Mouse (Mus musculus) embryo, embryonic 10 days (tissue): Measurements from ENCODE around the gene Acvr2b.
"Not testable (repeated sequence)": the region's sequence is repeated elsewhere in the genome, so short reads cannot be mapped to it uniquely, and the experiment has no call there.

Source experiments
- DNase-seq: peaks from one replicate; pipeline ENCODE4 v3.0.0-alpha.2; 2015; ENCODE audit warnings: low spot score

Gene Acvr2b

GRCm38 (mm10) chr9:119401801-119402214 lies at the start of gene Acvr2b:
TSS of gene Acvr2b (plus strand) at chr9:119402118.
- DNase-seq, result peak; percentile 95

DNA sequence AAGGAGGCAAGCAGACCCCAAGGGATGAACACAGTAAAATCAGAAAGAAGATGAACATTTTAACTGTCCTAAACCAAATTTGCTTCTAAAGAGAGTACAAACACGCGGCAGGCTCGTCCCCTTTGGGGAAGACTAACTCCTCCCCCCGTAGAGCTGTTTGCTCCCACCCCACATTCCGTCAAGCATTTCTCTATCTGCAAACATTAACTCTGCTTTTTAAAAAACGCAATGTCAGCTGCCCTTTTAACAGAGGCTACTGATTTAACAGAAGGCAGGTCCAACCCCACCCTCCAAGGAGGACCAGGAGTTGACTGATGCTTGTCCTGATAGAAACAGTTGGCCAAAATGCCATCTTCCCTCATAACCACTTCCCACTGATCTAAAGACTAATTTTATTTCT lies 48.0 kb upstream of the Acvr2b start:
- DNase-seq, result no peak

GRCm38 (mm10) chr9:119355943-119356342 lies 46.0 kb upstream of the Acvr2b start:
- no peak for DNase-seq

DNA sequence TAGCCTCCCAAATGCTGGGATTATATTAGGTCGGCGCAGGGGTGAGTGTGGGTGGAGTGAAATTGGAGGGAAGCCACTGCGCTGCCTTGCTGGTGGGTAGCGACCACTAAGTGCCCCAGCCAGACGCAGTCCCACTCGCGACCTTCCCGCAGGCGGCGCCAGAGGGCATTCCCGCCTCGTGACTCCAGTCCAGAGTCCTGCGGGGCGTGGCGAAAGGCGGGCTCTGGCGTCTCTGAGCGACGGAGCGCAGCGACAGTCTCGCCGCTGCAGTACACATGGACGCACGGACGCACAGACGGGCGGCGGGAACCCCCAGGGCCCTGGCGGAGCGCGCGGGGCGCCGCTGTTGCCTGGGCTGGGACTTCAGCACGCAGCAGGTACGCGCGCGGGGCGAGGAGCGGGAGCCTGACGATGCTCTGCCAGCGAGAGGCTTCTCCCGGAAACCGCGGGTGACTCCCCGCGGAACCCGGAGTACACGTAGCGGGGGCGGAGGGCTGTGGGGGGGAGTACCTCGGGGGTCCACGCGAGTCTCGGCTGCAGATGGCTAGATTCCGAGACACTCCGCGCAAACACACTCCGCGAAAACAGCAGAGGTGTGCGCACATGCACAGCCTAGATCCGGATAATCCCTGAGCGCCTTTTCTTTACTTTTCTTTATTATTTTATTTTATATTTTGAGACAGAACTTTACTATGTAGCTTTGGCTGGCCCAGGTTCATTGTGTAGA lies 44.4 kb upstream of the Acvr2b start, which contains the start of gene Xylb:
Xylb (plus strand) TSS at position 51 of the 727 bp plus-strand sequence.
- DNase-seq, result peak; percentile 95

DNA sequence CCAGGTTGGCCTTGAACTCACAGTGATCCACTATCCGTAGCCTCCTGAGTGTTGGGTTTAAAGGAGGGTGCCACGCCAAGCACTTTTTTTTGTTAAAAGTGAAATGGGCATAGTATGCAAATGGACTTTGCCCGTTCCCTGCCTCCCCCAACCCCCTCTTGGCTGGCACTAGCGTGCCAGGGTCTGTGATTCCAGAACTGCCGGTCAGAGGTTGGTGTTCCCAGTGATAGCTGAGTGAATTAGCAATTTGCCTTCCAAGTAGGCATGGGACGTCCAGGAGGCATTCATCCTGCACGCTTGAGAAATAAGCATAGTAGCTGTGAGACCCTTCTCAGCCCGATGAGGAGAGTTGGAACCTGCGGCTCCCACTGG lies 43.9 kb upstream of the Acvr2b start:
- no peak for DNase-seq

GRCm38 (mm10) chr9:119361416-119361815 lies 40.5 kb upstream of the Acvr2b start:
- no peak for DNase-seq

GRCm38 (mm10) chr9:119363229-119363628 lies 38.7 kb upstream of the Acvr2b start:
- DNase-seq, result no peak

DNA sequence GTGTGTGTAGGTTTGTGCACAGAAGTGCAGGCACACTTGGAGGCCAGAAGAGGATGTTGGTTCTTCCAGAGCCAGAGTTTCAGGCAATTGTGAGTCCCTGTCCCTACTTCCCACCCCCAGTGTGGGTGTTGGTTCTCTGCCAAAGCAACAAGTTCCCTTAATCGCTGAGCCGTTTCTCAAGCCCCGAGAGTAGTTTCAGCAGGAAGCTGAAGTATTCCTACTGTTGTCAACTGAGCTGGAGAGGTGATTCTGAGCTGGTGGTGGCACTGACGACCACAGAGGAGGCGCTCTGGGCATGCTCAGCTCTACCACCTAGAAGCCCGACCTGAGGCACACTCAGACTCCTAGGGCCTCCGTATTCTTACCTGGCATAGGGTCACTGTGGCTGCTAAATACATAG lies 36.6 kb upstream of the Acvr2b start, which contains the start of gene Slc22a14:
Slc22a14 (minus strand) TSS at position 270 of the 400 bp plus-strand sequence.
- no peak for DNase-seq

DNA sequence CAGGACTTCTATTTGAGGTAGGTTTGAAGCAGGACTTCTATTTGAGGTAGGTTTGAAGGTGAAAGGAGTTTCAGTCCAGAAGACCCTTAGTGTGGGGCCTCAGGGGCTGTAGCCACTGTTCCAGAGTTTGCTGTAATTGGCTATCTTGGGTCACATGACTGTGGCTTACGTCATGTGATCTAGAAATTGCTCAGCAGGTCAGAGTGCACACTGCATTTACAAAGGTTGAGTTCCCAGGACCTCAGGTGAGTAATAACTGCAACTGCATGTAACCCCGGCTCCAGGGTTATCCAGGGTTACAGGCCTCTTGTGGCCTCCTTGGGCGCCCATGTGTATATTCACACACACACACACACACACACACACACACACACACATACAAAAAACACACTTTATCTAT lies 33.6 kb upstream of the Acvr2b start:
- no peak for DNase-seq

GRCm38 (mm10) chr9:119370770-119371169 lies 31.1 kb upstream of the Acvr2b start:
- DNase-seq, result not testable (repeated sequence)

DNA sequence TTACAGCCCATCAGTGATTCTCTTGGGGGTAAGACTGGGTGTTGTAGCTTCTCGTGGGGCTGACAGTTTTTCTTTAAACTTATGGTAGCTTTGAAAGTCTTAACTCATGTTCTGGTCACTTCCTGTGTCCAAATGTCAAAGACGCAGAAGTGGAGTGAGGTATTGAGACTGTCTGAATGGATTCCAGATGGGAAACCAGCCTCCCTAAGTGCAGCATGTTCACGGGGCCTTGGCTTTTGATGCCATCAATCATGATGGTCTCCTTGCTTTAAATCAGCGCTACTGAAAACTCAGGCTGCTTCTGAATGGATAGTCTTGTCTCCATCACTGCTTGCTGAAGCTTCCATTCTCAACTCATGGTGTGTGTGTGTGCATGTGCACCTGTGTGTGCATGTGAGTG lies 30.7 kb upstream of the Acvr2b start:
- DNase-seq, result peak; percentile 52

- DNase-seq, result no peak
Observed at GRCm38 (mm10) chr9:119375008-119375407, 26.9 kb upstream of the Acvr2b start.

- DNase-seq, result peak; percentile 19
Observed at GRCm38 (mm10) chr9:119375556-119375955, 26.4 kb upstream of the Acvr2b start.

- no peak for DNase-seq
Observed at GRCm38 (mm10) chr9:119378231-119378630, 23.7 kb upstream of the Acvr2b start.

DNA sequence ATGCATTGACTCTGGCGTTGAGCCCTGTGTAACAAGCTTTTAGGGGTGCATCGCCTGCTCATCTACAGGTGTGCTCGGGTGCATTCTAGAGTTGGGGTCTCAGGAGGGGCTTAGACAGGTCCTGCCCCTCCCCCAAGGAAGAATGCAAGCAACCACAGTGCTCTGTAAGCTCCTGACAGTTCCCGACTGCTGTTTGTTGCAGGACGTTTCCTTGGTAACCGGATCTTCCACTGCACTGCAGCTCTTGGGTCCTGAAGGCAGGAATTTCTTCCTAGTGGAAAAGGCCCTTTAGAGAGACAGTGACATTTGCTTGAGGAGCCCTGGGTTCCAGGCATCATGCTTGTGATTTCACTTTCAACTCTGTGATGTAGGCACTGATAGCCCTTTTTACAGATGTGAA lies 19.3 kb upstream of the Acvr2b start:
- DNase-seq, result no peak

GRCm38 (mm10) chr9:119388956-119389355 lies 13.0 kb upstream of the Acvr2b start:
- peak; percentile 49 for DNase-seq

- DNase-seq, result no peak
Observed at GRCm38 (mm10) chr9:119390214-119390613, 11.7 kb upstream of the Acvr2b start.

- no peak for DNase-seq
Observed at GRCm38 (mm10) chr9:119394808-119395207, 7.1 kb upstream of the Acvr2b start.

DNA sequence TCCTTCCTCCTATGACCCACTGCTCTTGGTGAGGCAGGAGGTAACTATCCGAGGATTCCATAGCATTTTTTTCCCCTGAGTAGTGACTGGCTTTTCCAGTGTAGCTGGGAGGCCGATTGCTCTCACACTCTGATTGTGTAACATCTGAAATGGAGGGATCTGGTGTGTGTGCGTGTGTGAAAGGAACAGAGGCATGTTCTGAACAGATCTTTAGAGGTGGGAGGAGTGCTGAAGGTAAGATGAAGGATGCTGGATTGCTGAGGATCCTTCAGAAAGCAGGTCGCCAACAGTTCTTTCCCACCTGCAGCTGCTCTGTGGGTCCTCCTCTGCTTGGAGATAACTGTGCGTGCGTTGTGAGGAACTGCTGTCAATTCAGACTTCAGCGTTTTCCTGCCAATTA lies 567 bp upstream of the Acvr2b start:
- DNase-seq, result no peak

- peak; percentile 53 for DNase-seq
Observed at GRCm38 (mm10) chr9:119402253-119403235, 626 bp downstream of the Acvr2b start.

DNA sequence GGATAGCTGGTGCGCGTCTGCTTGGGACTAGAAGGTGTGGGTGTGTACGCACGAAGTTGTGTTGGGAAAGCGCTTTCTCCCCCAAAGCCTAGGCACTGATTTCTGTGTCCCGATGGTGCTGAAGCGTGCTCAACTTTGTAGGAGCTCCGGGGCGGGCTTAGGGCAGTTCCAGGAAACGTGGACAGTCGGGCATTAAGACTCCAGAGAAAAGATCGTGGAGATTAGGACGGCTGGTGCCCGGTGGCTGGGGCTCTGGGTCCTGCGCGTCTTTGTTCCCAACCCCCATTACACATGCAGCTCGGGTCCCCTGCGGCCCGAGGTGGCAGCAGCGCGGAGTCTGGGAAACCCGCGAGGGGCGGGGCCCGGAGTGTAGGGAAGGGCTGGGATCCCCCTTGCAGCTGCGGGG lies 1.3 kb downstream of the Acvr2b start:
- DNase-seq, result peak; percentile 78

DNA sequence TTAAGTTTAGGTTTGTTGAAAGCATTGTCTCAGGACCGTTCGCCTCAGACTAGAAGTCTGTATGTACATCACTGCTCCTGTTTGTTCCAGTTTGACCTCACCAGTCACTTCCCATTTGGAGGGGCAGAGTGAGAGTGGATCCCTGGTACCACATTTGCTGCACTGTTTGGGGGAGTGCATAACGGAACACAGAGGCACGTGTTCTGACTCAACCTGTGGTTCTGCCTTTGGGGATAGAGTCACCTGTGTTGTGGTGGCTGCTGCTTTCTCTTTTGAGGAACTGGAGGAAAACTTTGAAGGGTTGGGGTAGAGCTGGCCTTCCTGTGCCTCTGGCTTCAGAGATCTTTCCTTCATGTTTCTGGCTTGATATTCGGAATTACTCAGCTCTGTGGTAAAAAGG lies 2.2 kb downstream of the Acvr2b start:
- no peak for DNase-seq

GRCm38 (mm10) chr9:119407884-119408283 lies 6.0 kb downstream of the Acvr2b start:
- no peak for DNase-seq
